Mouse (Mus musculus): Measurements from ENCODE around the gene Coro1c.

The Coro1c gene

GRCm38 (mm10) chr5:113882566-113883383, 25.8 kb downstream of the Coro1c start:
- no peak for DNase-seq

- no peak for DNase-seq
Measured at GRCm38 (mm10) chr5:113881136-113881535, 27.4 kb downstream of the Coro1c start.

- no peak for DNase-seq
Measured at GRCm38 (mm10) chr5:113878943-113879617, 29.5 kb downstream of the Coro1c start.

- no peak for DNase-seq
Measured at GRCm38 (mm10) chr5:113877565-113877964, 31.0 kb downstream of the Coro1c start.

- no peak for DNase-seq
Measured at GRCm38 (mm10) chr5:113876176-113876575, 32.4 kb downstream of the Coro1c start.

GRCm38 (mm10) chr5:113875625-113876024, 32.9 kb downstream of the Coro1c start:
- no peak for DNase-seq

GRCm38 (mm10) chr5:113874063-113875024, 34.2 kb downstream of the Coro1c start:
- DNase-seq, result no peak

- peak; percentile 92 for DNase-seq
Measured at GRCm38 (mm10) chr5:113872936-113873912, 35.3 kb downstream of the Coro1c start.

- peak; percentile 84 for DNase-seq
Measured at GRCm38 (mm10) chr5:113871903-113872548, 36.5 kb downstream of the Coro1c start.

GRCm38 (mm10) chr5:113870393-113871040, 38.0 kb downstream of the Coro1c start:
- no peak for DNase-seq

GRCm38 (mm10) chr5:113869132-113869531, 39.4 kb downstream of the Coro1c start:
- DNase-seq, result no peak

- DNase-seq, result no peak
Measured at GRCm38 (mm10) chr5:113864992-113865391, 43.6 kb downstream of the Coro1c start.

GRCm38 (mm10) chr5:113863994-113864393, 44.6 kb downstream of the Coro1c start:
- no peak for DNase-seq

- DNase-seq, result no peak
Measured at GRCm38 (mm10) chr5:113862418-113862817, 46.1 kb downstream of the Coro1c start.

GRCm38 (mm10) chr5:113861294-113861693, 47.3 kb downstream of the Coro1c start:
- DNase-seq, result no peak

GRCm38 (mm10) chr5:113858971-113859370, 49.6 kb downstream of the Coro1c start:
- DNase-seq, result no peak

GRCm38 (mm10) chr5:113858550-113858949, 50.0 kb downstream of the Coro1c start:
- DNase-seq, result no peak

- no peak for DNase-seq
Measured at GRCm38 (mm10) chr5:113857631-113858030, 50.9 kb downstream of the Coro1c start.

- no peak for DNase-seq
Measured at GRCm38 (mm10) chr5:113856631-113857030, 51.9 kb downstream of the Coro1c start.

GRCm38 (mm10) chr5:113855696-113856095, 52.9 kb downstream of the Coro1c start:
- DNase-seq, result no peak

- no peak for DNase-seq
Measured at GRCm38 (mm10) chr5:113855117-113855516, 53.4 kb downstream of the Coro1c start.
